Mouse (Mus musculus) adrenal gland, postnatal 36 days (tissue): Measurements from ENCODE around the gene Zbtb22. TPM values are rescaled to one million over a fixed set of nuclear protein-coding genes. Genes with fewer than 3 reads are reported as not detected.
A peak's percentile ranks its signal among the peaks of the same experiment; 100 is the strongest.

Experiments
- DNase-seq, 2 experiments: peaks; one replicate each; pipeline ENCODE4 v3.0.0; 2021; ENCODE audit warnings: mixed read lengths in 1 of 2
- total RNA-seq, 2 experiments: library from RNA; stranded (reverse); gene quantifications; 2 replicates each; pipeline ENCODE4 v1.2.3; 2021

The Zbtb22 gene
- total RNA-seq, 2 experiments from 2014 or later: 26.5 to 36.1 TPM

- peak; percentile 88 to 89 for DNase-seq
Observed at GRCm38 (mm10) chr17:33920282-33921097, 4.8 kb downstream of the Zbtb22 start.

DNA sequence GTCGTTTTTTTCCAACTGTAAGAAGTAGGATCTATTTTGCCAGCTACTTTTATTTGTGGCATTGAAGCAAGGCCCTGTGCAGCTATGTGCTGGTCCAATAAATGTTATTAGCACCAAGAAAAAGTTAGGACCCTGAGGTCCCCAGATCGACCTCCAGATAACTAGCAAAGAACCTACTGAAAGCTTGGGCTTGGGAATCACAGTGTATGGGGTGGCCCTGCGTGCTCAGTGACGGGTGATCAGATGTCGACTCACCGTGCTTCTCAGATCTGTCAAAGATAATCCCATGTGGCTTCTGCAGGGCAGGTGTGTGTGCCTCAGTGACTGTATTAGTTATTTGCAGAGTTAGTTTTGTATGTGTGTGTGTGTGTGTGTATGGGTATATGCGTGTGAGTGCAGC is 5.7 kb downstream of the Zbtb22 start:
- no peak for DNase-seq

- DNase-seq: peak in 1 of 2 experiments; percentile 52
Observed at GRCm38 (mm10) chr17:33924577-33925283, 9.0 kb downstream of the Zbtb22 start.

GRCm38 (mm10) chr17:33925406-33926116 is 9.9 kb downstream of the Zbtb22 start:
- DNase-seq: no peak

DNA sequence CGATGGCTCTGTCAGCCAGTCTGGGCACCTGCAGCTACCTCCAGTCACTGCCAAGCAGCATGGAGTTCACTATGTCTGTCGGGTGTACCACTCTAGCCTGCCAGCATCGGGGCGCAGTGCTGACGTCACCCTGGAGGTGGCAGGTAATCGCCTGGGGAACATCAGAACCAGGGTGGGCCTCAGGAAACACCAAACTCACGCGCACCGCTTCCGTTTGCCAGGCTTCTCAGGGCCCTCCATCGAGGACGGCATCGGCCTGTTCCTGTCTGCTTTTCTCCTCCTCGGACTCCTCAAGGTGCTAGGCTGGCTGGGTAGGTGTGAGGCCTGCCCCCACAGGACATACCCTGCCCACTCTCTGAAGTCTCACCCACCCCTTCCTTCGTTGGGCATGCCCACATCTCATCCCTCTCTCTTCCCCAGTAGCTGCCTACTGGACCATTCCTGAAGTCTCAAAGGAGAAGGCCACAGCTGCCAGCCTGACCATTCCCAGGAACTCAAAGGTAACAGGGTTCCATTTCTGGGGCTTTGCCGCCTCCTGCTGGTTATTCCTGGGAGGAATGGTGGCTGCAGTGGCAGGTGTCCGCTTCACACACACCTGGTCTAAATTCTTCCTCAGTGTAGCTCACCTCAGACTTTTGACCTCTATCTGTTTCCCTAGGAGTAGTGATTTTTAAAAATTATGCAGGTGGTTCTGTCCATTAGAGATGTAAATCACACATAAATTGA is 10.7 kb downstream of the Zbtb22 start:
- no peak for DNase-seq

DNA sequence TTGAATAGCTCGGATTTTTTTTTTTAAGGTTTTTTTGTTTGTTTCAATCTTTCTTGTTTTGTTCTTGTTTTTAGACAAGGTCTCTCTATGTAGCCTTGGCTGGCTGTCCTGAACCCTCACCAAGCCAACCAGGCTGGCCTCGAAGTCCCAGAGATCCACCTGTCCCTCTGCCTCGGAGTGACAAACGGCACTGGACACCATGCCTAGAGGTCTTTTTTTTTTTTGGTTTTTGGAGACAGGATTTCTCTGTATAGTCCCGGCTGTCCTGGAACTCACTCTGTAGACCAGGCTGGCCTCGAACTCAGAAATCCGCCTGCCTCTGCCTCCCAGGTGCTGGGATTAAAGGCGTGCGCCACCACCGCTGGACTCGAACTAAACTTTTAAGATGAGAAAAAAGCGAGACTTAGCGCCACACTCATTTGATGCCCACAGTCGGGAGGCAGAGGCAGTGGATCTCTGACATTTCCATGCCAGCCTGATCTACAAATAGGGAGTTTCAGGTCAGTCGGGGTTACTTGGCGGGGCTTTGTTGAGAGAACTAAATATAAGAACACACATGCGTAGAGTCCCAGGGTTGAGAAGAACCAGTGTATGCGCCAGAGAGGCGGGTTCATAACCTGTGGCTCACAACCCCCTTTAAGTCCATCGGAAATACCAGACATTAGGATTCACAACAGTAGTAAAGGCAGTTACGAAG is 12.7 kb downstream of the Zbtb22 start:
- no peak for DNase-seq

DNA sequence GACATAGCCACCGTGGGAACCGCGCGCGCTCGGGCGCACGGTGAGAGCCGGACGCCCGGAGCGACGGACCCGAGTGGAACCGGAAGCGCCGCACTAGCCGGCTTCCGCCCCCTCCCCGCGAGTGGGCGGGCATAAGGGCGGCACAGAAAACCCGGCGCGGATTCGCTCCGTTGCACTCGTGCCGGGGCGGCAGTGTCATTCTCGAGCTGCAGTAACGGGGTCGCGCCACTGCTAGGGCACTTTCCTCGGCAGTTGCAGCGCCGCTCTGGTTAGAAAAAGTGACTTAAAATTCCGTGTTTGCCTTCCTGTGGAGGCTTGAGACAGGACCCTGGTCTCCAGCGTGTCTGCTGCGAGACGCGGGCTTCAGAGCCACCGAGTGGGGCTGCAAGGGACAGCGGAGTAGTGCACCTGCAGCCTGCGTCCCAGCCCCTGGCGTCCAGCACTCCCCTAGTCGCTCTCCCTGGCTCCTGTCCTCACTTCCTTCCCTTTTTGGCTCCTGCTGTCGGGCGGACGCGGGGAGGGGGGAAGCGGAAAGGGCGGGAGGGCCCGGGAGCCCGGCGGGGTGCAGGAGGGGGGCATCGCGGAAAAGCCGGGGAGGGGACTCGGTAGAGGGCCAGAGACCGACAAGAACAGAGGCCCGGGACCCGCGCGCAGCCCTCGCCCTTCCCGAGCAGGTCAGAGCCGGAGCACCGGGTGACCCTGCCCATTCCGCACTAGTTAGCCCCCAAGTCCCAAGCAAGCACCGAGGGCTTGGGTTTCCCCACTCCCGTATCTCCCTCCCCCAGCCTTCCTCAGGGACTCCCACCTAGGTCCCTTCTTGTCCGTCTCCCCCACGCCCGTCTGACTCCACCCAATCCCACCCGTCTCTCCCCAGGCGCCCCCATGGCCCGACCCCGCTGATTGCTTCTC is 13.9 kb downstream of the Zbtb22 start, which contains the start of gene Rgl2:
Gene Rgl2, plus strand, starts transcription at position 173 of the 909 bp plus-strand sequence.
- peak; percentile 94 to 95 for DNase-seq

GRCm38 (mm10) chr17:33930280-33931158 is 14.8 kb downstream of the Zbtb22 start:
- peak; percentile 71 to 80 for DNase-seq

DNA sequence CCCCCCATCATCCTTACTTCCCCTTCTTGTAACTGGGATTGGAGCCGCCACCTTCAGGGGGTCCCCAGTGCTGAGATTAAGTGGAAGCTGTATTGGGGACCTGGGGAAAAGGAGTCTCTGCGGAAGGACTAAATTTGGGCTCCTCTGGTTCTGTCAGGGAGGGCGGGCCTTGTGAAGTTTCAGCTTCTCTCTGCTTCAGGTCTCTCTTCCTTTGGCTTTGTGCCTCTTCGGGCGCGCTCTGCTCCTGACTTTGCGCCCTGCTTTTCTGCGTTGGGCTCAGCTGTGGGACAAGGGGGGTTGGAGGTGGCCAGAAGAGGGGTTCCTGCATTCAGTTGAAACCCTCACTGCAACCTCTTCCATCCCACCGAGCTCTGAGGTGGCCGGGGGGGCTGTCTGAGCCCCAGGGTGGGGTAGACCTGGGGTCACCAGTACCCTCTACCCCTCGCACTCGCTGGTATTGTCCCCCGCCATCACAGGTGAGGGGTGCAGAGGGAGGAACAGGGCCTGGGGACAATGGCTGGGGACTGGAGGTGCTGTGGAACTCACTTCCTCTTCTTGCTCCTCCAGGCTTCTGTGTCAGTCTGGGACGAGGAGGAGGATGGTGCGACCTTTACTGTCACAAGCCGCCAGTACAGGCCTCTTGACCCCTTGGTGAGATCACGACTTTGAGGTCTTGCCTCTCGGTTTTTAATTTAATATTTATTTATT is 15.6 kb downstream of the Zbtb22 start:
- no peak for DNase-seq

- DNase-seq: no peak
Observed at GRCm38 (mm10) chr17:33931947-33932346, 16.2 kb downstream of the Zbtb22 start.

DNA sequence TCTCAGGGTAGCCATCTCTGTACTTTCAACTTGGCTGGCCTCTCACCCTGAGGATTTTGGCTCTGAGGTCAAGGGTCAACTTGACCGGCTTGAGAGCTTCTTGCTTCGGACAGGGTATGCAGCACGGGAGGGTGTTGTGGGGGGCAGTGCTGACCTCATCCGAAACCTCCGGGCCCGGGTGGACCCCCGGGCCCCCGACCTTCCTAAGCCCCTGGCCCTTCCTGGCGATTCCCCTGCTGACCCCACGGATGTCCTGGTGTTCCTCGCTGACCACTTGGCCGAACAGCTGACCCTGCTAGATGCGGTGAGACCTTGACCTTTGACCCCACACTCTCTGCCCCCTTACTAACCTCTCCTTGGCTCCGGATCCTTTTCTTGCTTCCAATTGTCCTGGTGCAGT is 16.7 kb downstream of the Zbtb22 start:
- DNase-seq: no peak

DNA sequence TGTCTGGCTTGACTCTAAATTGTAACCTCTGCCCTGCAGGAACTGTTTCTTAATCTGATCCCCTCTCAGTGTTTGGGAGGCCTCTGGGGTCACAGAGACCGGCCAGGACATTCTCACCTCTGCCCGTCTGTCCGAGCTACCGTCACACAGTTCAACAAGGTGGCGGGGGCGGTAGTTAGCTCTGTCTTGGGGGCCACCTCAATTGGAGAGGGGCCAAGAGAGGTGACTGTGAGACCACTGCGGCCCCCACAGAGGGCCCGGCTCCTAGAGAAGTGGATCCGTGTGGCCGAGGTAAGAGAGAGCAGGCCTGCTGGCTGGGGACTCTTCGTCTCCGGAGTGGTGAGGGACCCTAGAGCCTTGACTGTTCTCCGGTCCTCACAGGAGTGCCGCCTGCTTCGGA is 17.3 kb downstream of the Zbtb22 start:
- no peak for DNase-seq

DNA sequence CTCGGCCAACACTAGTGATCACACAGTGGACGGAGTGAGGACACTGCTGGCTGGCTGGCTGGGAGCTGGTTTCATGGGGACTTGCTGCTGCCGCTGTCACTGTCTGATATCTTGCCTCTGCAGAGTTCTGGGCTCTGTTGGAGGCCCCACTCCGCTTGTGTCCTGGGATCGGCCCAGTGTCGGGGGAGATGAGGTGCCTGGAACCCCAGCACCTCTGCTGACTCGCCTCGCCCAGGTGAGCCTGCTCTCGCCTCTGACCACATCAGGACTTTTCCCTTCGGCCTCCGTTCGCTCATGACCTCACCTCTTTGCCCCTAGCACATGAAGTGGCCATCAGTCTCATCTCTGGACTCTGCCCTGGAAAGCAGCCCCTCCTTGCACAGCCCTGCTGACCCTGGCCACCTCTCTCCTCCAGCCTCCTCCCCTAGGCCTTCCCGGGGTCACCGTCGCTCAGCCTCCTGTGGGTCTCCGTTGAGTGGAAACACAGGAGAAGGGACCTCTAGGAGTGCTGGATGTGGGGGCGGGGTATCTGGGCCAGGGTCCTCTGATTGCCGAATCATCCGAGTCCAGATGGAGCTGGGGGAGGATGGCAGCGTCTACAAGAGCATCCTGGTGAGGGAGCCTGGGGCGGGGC is 19.8 kb downstream of the Zbtb22 start:
- DNase-seq: no peak

DNA sequence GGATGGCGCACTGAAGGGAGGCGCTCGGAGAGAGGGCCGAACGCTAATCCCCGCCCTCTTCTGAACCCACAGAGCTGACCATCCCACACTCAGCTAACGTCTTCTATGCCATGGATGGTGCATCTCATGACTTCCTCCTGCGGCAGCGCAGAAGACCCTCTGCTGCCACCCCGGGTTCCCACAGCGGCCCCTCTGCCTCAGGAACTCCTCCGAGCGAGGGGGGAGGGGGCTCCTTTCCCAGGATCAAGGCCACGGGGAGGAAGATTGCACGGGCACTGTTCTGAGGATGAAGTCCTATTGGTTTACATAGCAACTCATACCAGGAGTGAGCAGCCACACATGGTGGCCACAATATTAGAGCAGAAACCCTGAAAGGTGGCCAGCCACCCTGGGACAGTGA is 21.3 kb downstream of the Zbtb22 start:
- DNase-seq: no peak

GRCm38 (mm10) chr17:33938783-33939182 is 23.1 kb downstream of the Zbtb22 start:
- no peak for DNase-seq

DNA sequence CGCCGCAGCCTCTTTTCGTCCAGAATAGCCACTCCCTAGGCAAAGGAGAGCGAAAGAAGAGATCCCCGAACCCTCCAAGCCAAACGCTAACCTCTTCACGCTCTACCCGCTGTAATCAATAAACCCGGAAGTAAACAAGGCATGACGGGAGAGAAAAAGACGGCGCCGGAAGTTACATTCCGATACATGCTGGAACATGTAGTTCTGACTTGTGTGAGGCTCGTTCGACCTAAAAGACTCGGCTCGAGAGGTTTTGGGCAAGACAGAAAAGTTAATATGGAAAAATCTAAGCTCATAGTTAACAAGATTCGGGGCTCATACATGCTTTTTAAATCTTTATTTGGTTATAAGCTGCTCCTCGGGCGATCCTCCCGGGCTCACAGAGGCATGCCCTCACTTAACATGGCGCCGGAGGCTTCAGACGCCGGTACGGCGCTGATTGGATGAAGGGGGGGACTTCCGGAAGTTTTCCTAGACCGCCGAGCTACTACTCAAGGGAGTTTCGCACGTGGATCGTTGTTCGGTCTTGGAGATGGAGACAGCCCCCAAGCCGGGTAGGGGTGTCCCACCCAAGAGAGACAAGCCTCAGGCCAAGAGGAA is 24.6 kb downstream of the Zbtb22 start, which contains the start of the genes Pfdn6 and Wdr46:
Gene Pfdn6, minus strand, starts transcription at position 138 of the 600 bp plus-strand sequence.
Gene Wdr46, plus strand, starts transcription at position 455 of the 600 bp plus-strand sequence.
- DNase-seq: peak; percentile 91

GRCm38 (mm10) chr17:33940981-33941380 is 25.3 kb downstream of the Zbtb22 start:
- DNase-seq: peak; percentile 52 to 62
